Mouse (Mus musculus) spleen, postnatal 14 days (tissue): Measurements from ENCODE around the gene Kirrel2.

ENCODE experiments used
- DNase-seq, 2 experiments: peaks; one replicate each; pipeline ENCODE4 v3.0.0; 2021 to 2022; ENCODE audit warnings: low spot score in 2 of 2

Kirrel2 gene

GRCm38 (mm10) chr7:30450241-30450640, 7.2 kb downstream of the Kirrel2 start:
- no peak for DNase-seq

- DNase-seq: no peak
Observed at GRCm38 (mm10) chr7:30444971-30445751, 12.3 kb downstream of the Kirrel2 start, which contains the start of gene Aplp1. Gene Aplp1 (minus strand): TSS chr7:30445535.

GRCm38 (mm10) chr7:30444154-30444970, 13.1 kb downstream of the Kirrel2 start:
- no peak for DNase-seq

GRCm38 (mm10) chr7:30443696-30444095, 13.8 kb downstream of the Kirrel2 start:
- DNase-seq: no peak

GRCm38 (mm10) chr7:30440697-30441096, 16.8 kb downstream of the Kirrel2 start:
- peak in 1 of 2 experiments; percentile 37 for DNase-seq

DNA sequence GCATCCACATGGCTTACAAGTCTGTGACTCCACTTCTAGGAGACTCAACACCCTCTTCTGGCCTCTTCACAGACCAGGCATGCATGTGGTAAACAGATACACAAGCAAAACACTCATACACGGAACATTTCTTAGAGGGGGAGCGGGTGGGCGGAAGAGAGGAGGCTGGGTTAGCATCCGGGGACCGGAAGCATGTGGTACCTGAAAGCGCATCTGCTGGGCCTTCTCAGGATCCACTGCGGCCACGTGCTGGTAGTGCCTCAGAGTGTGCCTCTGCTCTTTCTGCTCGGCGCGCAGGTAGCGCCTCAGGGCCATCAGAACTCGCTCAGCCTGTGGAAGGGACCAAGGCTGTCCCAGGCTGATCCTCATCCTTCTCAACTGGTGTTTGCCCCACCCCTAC, 17.8 kb downstream of the Kirrel2 start:
- DNase-seq: no peak

GRCm38 (mm10) chr7:30436879-30437278, 20.6 kb downstream of the Kirrel2 start:
- no peak for DNase-seq

GRCm38 (mm10) chr7:30435156-30435555, 22.3 kb downstream of the Kirrel2 start:
- no peak for DNase-seq

DNA sequence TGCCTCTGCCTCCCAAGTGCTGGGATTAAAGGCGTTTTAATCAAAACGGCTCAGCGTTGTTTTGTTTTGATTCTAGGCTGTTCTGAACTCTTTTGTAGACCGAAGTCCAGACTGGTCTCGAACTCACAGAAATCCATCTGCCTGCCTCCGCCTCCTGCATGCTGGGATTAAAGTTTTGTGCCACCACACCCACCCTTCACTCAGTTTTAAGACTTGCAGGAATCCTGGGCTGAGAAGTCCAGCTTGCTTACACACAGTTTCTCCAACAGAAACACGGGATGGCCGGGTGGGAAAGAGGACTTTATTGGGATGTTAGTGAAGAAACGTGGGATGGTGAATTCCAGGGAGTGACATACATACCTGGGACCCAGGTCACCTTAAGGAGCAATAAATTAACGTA, 22.8 kb downstream of the Kirrel2 start:
- no peak for DNase-seq

GRCm38 (mm10) chr7:30434238-30434637, 23.3 kb downstream of the Kirrel2 start:
- no peak for DNase-seq

DNA sequence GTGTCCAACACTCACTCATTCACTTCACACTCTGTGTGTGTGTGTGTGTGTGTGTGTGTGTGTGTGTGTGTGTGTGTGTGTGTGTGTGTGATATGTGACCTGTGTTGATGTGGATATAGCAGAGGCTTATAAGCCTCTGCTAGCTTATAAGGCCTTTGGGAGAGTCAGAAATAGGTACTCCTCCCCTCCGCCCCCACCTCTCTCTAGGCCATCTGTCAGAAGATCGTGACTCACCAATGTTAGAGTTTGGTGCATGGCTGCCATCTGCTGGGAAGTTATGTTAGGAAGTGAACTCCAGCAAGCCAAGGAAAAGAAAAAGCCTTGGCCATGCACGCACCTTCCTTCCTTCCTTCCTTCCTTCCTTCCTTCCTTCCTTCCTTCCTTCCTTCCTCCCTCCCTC, 25.7 kb downstream of the Kirrel2 start:
- DNase-seq: peak in 1 of 2 experiments; percentile 55

DNA sequence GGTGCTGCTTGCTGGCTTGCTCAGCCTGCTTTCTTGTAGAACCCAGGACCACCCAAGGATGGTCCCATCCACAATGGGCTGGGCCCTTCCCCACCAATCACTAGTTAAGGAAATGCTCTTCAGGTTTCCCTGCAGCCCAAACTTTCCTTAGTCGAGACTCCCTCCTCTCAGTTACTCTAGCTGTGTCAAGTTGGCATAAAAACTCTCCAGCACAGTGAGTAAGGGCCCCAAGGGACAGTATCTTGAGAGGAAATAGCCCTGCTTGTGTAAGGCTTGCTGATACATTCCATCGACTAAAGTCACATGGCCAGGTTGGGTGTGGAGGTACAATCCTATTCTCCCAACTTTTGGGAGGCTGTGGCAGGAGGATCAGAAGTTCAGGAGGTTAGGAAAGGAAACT, 27.3 kb downstream of the Kirrel2 start:
- DNase-seq: no peak

DNA sequence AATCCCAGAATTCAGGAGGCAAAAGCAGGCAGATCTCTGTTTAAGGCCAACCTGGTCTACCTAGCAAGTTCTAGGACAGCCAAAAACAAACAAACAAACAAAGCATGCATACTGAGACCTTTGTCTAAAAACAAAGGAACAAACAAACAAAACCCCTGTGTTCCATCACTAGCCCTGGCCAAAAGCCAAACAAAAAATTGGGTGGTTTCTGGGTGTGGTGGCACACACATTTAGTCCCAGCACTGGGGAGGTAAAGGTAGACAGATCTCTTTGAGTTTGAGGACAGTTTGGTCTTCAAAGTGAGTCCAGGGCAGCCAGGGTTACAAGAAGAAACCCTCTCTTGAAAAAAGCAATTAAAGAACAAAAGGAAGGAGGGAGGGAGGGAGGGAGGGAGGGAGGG, 28.2 kb downstream of the Kirrel2 start:
- no peak for DNase-seq

GRCm38 (mm10) chr7:30423071-30423641, 34.3 kb downstream of the Kirrel2 start:
- DNase-seq: no peak

GRCm38 (mm10) chr7:30422560-30422959, 34.9 kb downstream of the Kirrel2 start:
- DNase-seq: no peak

- DNase-seq: peak; percentile 76 to 85
Observed at GRCm38 (mm10) chr7:30421890-30422435, 35.5 kb downstream of the Kirrel2 start.

GRCm38 (mm10) chr7:30421175-30421889, 36.2 kb downstream of the Kirrel2 start, which contains the start of gene Nfkbid:
Gene Nfkbid (plus strand): TSS chr7:30421732.
- peak; percentile 76 to 81 for DNase-seq

- no peak for DNase-seq
Observed at GRCm38 (mm10) chr7:30420673-30421072, 36.8 kb downstream of the Kirrel2 start.

DNA sequence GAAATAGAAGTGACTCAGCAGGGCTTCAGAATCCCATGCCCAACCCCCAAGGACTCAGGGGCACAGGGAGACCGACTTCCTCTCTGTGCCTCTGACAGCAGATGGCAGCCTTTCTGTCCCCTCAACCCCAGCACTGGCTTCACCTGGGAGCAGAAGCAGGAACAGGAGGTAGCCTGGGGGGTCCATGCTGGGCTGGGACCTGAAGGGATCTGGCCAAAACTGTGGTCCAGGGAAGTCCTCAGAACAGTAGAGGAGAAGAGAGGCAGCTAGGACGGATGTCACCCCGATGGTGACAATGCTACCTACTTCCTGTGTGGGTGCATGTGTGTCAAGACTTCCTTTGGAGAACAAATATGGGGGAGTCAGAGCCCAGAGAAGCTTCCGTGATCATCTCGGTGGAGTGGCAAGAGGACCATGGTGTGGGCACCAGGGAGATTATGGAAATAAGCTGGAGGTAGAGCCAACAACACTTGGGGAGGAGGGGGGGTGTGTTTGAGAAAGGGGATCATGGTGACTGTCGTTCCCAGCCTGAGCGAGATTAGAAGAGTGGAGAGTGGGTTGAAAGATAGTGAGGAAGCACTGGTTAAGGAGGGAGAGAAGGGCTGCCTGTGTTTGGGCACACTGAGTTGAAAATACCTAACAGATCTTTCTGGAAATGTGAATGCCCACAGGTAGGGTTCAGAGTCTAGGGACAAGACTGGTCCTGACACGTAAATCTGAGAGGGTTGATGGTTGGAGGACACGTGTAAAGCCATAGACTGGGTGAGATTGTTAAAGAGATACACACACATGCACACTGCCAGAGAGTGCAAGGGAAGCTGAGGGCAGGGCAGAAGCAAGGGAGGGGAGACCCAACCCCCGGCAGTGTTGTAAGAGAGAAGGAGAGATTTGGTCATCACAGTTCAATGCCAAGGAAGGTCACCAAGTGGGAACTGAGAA, 37.7 kb downstream of the Kirrel2 start, which contains the start of gene Hcst:
Gene Hcst (minus strand): TSS at position 294 of the 939 bp plus-strand sequence.
- DNase-seq: no peak

GRCm38 (mm10) chr7:30417856-30418255, 39.6 kb downstream of the Kirrel2 start:
- DNase-seq: no peak
